Mouse (Mus musculus): ENCODE measurements around the gene Abcd4.

DNA sequence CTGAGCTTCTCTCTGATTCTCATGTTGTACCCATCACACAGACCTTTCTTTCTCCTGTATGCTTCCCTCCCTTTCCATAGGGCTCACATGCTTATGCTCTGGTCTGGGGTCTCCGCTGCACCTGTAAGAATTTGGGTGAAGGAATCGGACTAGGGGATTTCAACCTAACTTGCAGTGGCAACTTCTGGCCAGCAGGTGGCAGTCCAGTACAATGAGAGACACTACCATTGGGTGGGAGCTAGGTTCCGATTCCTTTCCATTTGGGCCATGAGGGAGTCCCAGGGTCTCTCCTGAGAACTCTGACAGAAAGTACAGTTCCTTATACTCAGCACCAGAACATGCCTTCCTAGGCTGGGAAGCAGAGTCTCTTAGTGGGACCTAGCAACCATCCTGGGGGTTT, 36.7 kb upstream of the Abcd4 start:
- TF ChIP-seq POLR2A (IDR thresholded peaks at IDR 0.05; ENCODE audit: low read depth, low read length) (no peak), CTCF (IDR thresholded peaks at IDR 0.05; ENCODE audit: extremely low read depth, insufficient read length, insufficient replicate concordance, low read depth, low read length) (peak; percentile 98)
